Mouse (Mus musculus): ENCODE data around the gene Cyb5r2. TPM values are rescaled to one million over a fixed set of nuclear protein-coding genes. Genes with fewer than 3 reads are reported as not detected.

Cyb5r2 gene
- polyA plus RNA-seq, 1 experiment from 2014 or later: 0.60 TPM

Other genes with a start within 250 kb of the Cyb5r2 start
- gene Olfml1, start 190.6 kb downstream of the Cyb5r2 start, polyA plus RNA-seq (2014; fragmentation: Nextera tagmentation; extraction: Ambion mirVana): 26.9 and 31.3 TPM in 2 replicates
- 12.4 and 14.3 TPM in 2 replicates for gene Ppfibp2, start 162.8 kb downstream of the Cyb5r2 start, polyA plus RNA-seq (2014; fragmentation: Nextera tagmentation; extraction: Ambion mirVana)
- gene 5330417H12Rik, start 132.9 kb downstream of the Cyb5r2 start, polyA plus RNA-seq (2014; fragmentation: Nextera tagmentation; extraction: Ambion mirVana): not detected in 2 replicates
- not detected in 2 replicates for gene Ovch2, start 43.2 kb upstream of the Cyb5r2 start, polyA plus RNA-seq (2014; fragmentation: Nextera tagmentation; extraction: Ambion mirVana)
- gene Olfr467, start 54.2 kb upstream of the Cyb5r2 start, polyA plus RNA-seq (2014; fragmentation: Nextera tagmentation; extraction: Ambion mirVana): not detected in 2 replicates
- not detected in 2 replicates for gene Olfr469, start 67.5 kb upstream of the Cyb5r2 start, polyA plus RNA-seq (2014; fragmentation: Nextera tagmentation; extraction: Ambion mirVana)
- gene Olfr470, start 89.5 kb upstream of the Cyb5r2 start, polyA plus RNA-seq (2014; fragmentation: Nextera tagmentation; extraction: Ambion mirVana): not detected in 2 replicates
- gene Olfr472, start 139.9 kb upstream of the Cyb5r2 start, polyA plus RNA-seq (2014; fragmentation: Nextera tagmentation; extraction: Ambion mirVana): not detected in 2 replicates
- not detected in 2 replicates for gene Olfr473, start 172.4 kb upstream of the Cyb5r2 start, polyA plus RNA-seq (2014; fragmentation: Nextera tagmentation; extraction: Ambion mirVana)
- gene Olfr474, start 196.6 kb upstream of the Cyb5r2 start, polyA plus RNA-seq (2014; fragmentation: Nextera tagmentation; extraction: Ambion mirVana): not detected in 2 replicates
- not detected in 2 replicates for gene Olfr476, start 206.8 kb upstream of the Cyb5r2 start, polyA plus RNA-seq (2014; fragmentation: Nextera tagmentation; extraction: Ambion mirVana)
- not detected in 2 replicates for gene Olfr477, start 228.7 kb upstream of the Cyb5r2 start, polyA plus RNA-seq (2014; fragmentation: Nextera tagmentation; extraction: Ambion mirVana)

Data from embryonic facial prominence, embryonic 14.5 days (tissue).